In the genomic region with DNA sequence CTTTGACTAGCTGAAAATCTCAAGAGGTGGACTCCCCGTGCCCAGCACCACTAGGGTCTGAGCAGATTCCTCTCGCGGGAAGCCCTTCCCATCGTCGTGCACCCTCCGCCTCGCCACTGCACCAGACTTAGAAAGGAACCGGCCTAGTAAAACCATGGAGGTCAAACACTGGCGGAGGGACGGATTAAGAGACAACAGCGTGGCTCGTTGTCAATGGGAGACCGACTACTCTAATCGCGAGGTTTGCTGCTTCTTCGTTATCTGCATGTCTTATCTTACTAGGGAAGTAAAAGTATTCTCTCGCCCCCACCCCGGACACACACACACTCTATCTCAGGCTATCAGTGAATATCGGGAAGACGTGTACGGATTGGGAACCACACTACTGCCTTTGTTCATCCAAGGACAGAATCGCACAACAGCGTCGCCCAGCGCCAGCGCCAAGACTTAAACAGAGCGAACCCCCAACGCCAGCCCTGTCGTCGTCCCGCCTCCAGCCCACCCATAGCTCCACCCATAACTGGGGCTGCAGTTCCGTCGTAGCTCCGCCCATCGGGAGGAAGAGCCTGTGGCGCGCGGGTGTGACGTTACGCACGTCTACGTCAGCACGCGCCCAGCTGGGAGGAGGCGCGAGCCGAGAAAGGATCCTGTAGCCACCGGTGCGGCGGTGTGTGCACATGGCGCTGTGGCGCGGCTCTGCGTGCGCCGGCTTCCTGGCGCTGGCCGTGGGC, we compare ENCODE assay signal across 8 mouse cellular contexts. TPM values are rescaled to one million over a fixed set of nuclear protein-coding genes. Genes with fewer than 3 reads are reported as not detected.
DNase-seq lines count a peak whose midpoint lies in the region; ATAC-seq and TF ChIP-seq lines count a peak whose summit lies in the region.

Gene Adpgk, plus strand, starts transcription at position 602 of the 731 bp plus-strand sequence.

- no peak; the same call in 1 of the 2 replicates for TF ChIP-seq RAD21 in MEL (IDR thresholded peaks at IDR 0.05; ENCODE audit: low read depth, low read length)

- under 1% methylated on average over 58 of the region's 58 CpGs for WGBS in cerebellum, adult 2 months
- WGBS in forebrain, postnatal 0 days, result under 1% methylated on average over 56 of the region's 58 CpGs
- WGBS in lung, embryonic 15.5 days, result under 1% methylated on average over 58 of the region's 58 CpGs

- no peaks in the 10 kb centered on the region for H3K9me3 ChIP-seq in MEL (replicated peaks; ENCODE audit: insufficient read depth, low read length)
- no peaks in the 10 kb centered on the region for H3K9me3 ChIP-seq in forebrain, postnatal 0 days (ENCODE audit: low read length)
- no peaks in the 10 kb centered on the region for H3K9me3 ChIP-seq in lung, embryonic 15.5 days

- peak within 1 kb of the TSS; percentile 73 for H3K27ac ChIP-seq in MEL (ENCODE audit: control insufficient read depth, low read depth, low read length)
- H3K27ac ChIP-seq in cerebellum, adult 2 months (ENCODE audit: insufficient read depth, low read length), result peak within 1 kb of the TSS; percentile 27
- H3K27ac ChIP-seq in forebrain, postnatal 0 days (ENCODE audit: low read depth, low read length), result peak within 1 kb of the TSS; percentile 94
- H3K27ac ChIP-seq in lung, embryonic 15.5 days, result peak within 1 kb of the TSS; percentile 91

- peak within 1 kb of the TSS; percentile 87 for H3K9ac ChIP-seq in MEL (ENCODE audit: control insufficient read depth, low read depth, low read length, poor library complexity, severe bottlenecking)
- peak within 1 kb of the TSS; percentile 77 for H3K9ac ChIP-seq in forebrain, postnatal 0 days
- peak within 1 kb of the TSS; percentile 77 for H3K9ac ChIP-seq in lung, embryonic 15.5 days

- H3K4me3 ChIP-seq in MEL (ENCODE audit: control insufficient read depth in 1 of 2, insufficient read depth in 1 of 2, low read depth in 2 of 2, low read length in 2 of 2), result peak within 1 kb of the TSS; percentile 63 to 89
- H3K4me3 ChIP-seq in cerebellum, adult 2 months (replicated peaks; ENCODE audit: insufficient read depth, low read depth, low read length), result peak within 1 kb of the TSS; percentile 56
- H3K4me3 ChIP-seq in forebrain, postnatal 0 days (ENCODE audit: low read depth, low read length), result peak within 1 kb of the TSS; percentile 73
- H3K4me3 ChIP-seq in lung, embryonic 15.5 days, result peak within 1 kb of the TSS; percentile 93

- peak within 1 kb of the TSS; percentile 62 for H3K4me2 ChIP-seq in forebrain, postnatal 0 days (ENCODE audit: low read depth)
- peak within 1 kb of the TSS; percentile 79 for H3K4me2 ChIP-seq in lung, embryonic 15.5 days

- peaks cover 29 to 57% of the 10 kb centered on the region in 2 experiments for H3K4me1 ChIP-seq in MEL (ENCODE audit: control insufficient read depth in 1 of 2, insufficient read depth in 2 of 2, low read length in 2 of 2)
- no peaks in the 10 kb centered on the region for H3K4me1 ChIP-seq in cerebellum, adult 2 months (ENCODE audit: control insufficient read depth, insufficient read depth, low read length)
- H3K4me1 ChIP-seq in forebrain, postnatal 0 days (ENCODE audit: insufficient read depth), result peaks cover 8% of the 10 kb centered on the region; the same call in 1 of the 2 replicates
- peaks cover 30% of the 10 kb centered on the region for H3K4me1 ChIP-seq in lung, embryonic 15.5 days

- peak; percentile 34 to 57; a peak in 3 of 4 replicates for TF ChIP-seq EP300 in MEL (IDR thresholded peaks at IDR 0.05; ENCODE audit: low read depth in 1 of 2, low read length in 2 of 2)

- H3K79me2 ChIP-seq in MEL (ENCODE audit: control insufficient read depth, insufficient read depth, low read length, poor library complexity), result peaks cover 16% of the 10 kb centered on the region

- ATAC-seq in forebrain, postnatal 0 days, result peak; percentile 98
- ATAC-seq in lung, embryonic 15.5 days (ENCODE audit: borderline replicate concordance, extremely low read depth, low FRiP score, low TSS enrichment), result peak; percentile 98

- peak; percentile 97 to 99 for TF ChIP-seq POLR2A in MEL (IDR thresholded peaks at IDR 0.05; ENCODE audit: control insufficient read depth in 1 of 2, insufficient read depth in 1 of 2, low read depth in 1 of 2, low read length in 2 of 2, poor library complexity in 1 of 2)
- peak; percentile 98 for TF ChIP-seq POLR2A in cerebellum, adult 2 months (IDR thresholded peaks at IDR 0.05; ENCODE audit: borderline replicate concordance, insufficient read depth, low read length)

- peak in 2 of 3 experiments; percentile 31 to 42; a peak in 4 of 6 replicates for TF ChIP-seq CTCF in MEL (IDR thresholded peaks at IDR 0.05 in 2 of 3, conservative IDR thresholded peaks at IDR 0.05 in 1 of 3; ENCODE audit: control insufficient read depth in 1 of 3, insufficient read depth in 1 of 3, low read depth in 2 of 3, low read length in 3 of 3, poor library complexity in 1 of 3, severe bottlenecking in 1 of 3)
- peak; percentile 11; the same call in 1 of the 2 replicates for TF ChIP-seq CTCF in cerebellum, adult 2 months (IDR thresholded peaks at IDR 0.05; ENCODE audit: borderline replicate concordance, insufficient read depth, low read depth, low read length)
- peak; percentile 81 for TF ChIP-seq CTCF in forebrain, postnatal 0 days (IDR thresholded peaks at IDR 0.05; ENCODE audit: low read depth)

- DNase-seq in MEL (ENCODE audit: low read depth, low spot score), result peak; percentile 99
- DNase-seq in cerebellum, adult 2 months, result peak; percentile 99
- DNase-seq in forebrain, postnatal 0 days, result peak; percentile 100
- DNase-seq in heart, postnatal 4 days, result peak; percentile 99
- DNase-seq in layer of hippocampus, adult 8-10 months (ENCODE audit: low spot score in 2 of 2), result peak; percentile 98
- peak; percentile 98 for DNase-seq in ovary, adult 18-20 months (ENCODE audit: low spot score)
- DNase-seq in thymus, postnatal 0 days (ENCODE audit: low spot score), result peak; percentile 99

- H3K36me3 ChIP-seq in MEL (ENCODE audit: control insufficient read depth in 1 of 2, insufficient read depth in 2 of 2, low read length in 2 of 2), result peaks cover 0 to 65% of the 10 kb centered on the region in 2 experiments; a peak in 2 of 4 replicates
- no peaks in the 10 kb centered on the region for H3K36me3 ChIP-seq in forebrain, postnatal 0 days (ENCODE audit: insufficient read depth)
- no peaks in the 10 kb centered on the region for H3K36me3 ChIP-seq in lung, embryonic 15.5 days

- no peaks in the 10 kb centered on the region for H3K27me3 ChIP-seq in MEL (ENCODE audit: control insufficient read depth in 1 of 2, insufficient read depth in 2 of 2, low read length in 2 of 2)
- no peaks in the 10 kb centered on the region for H3K27me3 ChIP-seq in cerebellum, adult 2 months (ENCODE audit: control insufficient read depth, insufficient read depth, low read length)
- H3K27me3 ChIP-seq in forebrain, postnatal 0 days (ENCODE audit: insufficient read depth, low read length), result no peaks in the 10 kb centered on the region
- no peaks in the 10 kb centered on the region for H3K27me3 ChIP-seq in lung, embryonic 15.5 days

TF ChIP-seq in MEL, 35 proteins besides CTCF, POLR2A, EP300 and RAD21 (continues in another document):
- TF ChIP-seq GATA1 (IDR thresholded peaks at IDR 0.05; ENCODE audit: low read depth, low read length), result peak; percentile 89
- TF ChIP-seq MEF2A (IDR thresholded peaks at IDR 0.05; ENCODE audit: extremely low read depth, insufficient replicate concordance, low read depth, low read length, poor library complexity, severe bottlenecking), result no peak; the same call in 1 of the 2 replicates
- TF ChIP-seq SIN3A (IDR thresholded peaks at IDR 0.05; ENCODE audit: low read length), result peak; percentile 96
- TF ChIP-seq KAT2A (conservative IDR thresholded peaks at IDR 0.05; ENCODE audit: low read depth, low read length), result peak; percentile 30; the same call in 1 of the 2 replicates
- TF ChIP-seq MXI1 (IDR thresholded peaks at IDR 0.05; ENCODE audit: low read depth, low read length), result peak; percentile 96
- TF ChIP-seq BHLHE40 (IDR thresholded peaks at IDR 0.05; ENCODE audit: borderline replicate concordance, low read depth, low read length), result no peak
- TF ChIP-seq E2F4 (IDR thresholded peaks at IDR 0.05; ENCODE audit: borderline replicate concordance, low read depth, low read length), result peak; percentile 42; the same call in 1 of the 2 replicates
- peak; percentile 82 for TF ChIP-seq ELF1 (IDR thresholded peaks at IDR 0.05; ENCODE audit: low read depth, low read length)
- peak; percentile 37; the same call in 1 of the 2 replicates for TF ChIP-seq RCOR1 (IDR thresholded peaks at IDR 0.05; ENCODE audit: low read depth, low read length)
- peak; percentile 92 for TF ChIP-seq ZMIZ1 (IDR thresholded peaks at IDR 0.05; ENCODE audit: low read depth, low read length)
- TF ChIP-seq SMC3 (IDR thresholded peaks at IDR 0.05; ENCODE audit: low read depth, low read length), result no peak
- no peak for TF ChIP-seq NRF1 (IDR thresholded peaks at IDR 0.05; ENCODE audit: insufficient read depth, low read depth, low read length, poor library complexity, severe bottlenecking)
- TF ChIP-seq JUND (IDR thresholded peaks at IDR 0.05; ENCODE audit: low read depth, low read length), result no peak
- TF ChIP-seq POLR2AphosphoS5 (IDR thresholded peaks at IDR 0.05; ENCODE audit: borderline replicate concordance, low read depth, low read length), result peak; percentile 82
- TF ChIP-seq ETS1 (IDR thresholded peaks at IDR 0.05; ENCODE audit: low read depth, low read length), result peak; percentile 79; the same call in 1 of the 2 replicates
- 0 out of 2 replicates have a peak, but pooled peaks have one; percentile 56 for TF ChIP-seq UBTF (IDR thresholded peaks at IDR 0.05; ENCODE audit: borderline replicate concordance, insufficient read depth, low read depth, low read length)
- TF ChIP-seq MAFK (IDR thresholded peaks at IDR 0.05; ENCODE audit: borderline replicate concordance, low read depth, low read length), result no peak
- no peak for TF ChIP-seq ZKSCAN1 (IDR thresholded peaks at IDR 0.05; ENCODE audit: low read depth, low read length)
- TF ChIP-seq ZC3H11A (IDR thresholded peaks at IDR 0.05; ENCODE audit: low read depth, low read length), result no peak
- peak; percentile 45; the same call in 1 of the 2 replicates for TF ChIP-seq USF1 (IDR thresholded peaks at IDR 0.05; ENCODE audit: low read depth, low read length)

RNA-seq across cellular contexts. Expression of gene Adpgk, which starts in this region (rescaled TPM):
- 19.4 and 26.2 TPM in 2 replicates for total RNA-seq in MEL (2012; rRNA removed)
- polyA plus RNA-seq in MEL (2012; ENCODE audit: insufficient read depth in 1 of 2, insufficient read length in 2 of 2, low read depth in 1 of 2, low replicate concordance in 2 of 2, missing spikeins in 1 of 2), result 10 to 100 TPM in 1 of 2 experiments, not detected in 1; 29.8 TPM
- 18.7 and 20.0 TPM in 2 replicates for polyA plus RNA-seq in cerebellum, adult 2 months (2012; rRNA removed)
- 20.4 and 26.8 TPM in 2 replicates for total RNA-seq in forebrain, postnatal 0 days (2014; rRNA removed)
- polyA plus RNA-seq in forebrain, postnatal 0 days (2015; fragmentation: Nextera tagmentation; extraction: Ambion mirVana), result 14.5 and 16.2 TPM in 2 replicates
- 10 to 100 TPM; 13.0 to 13.6 TPM for total RNA-seq in heart, postnatal 4 days (2021)
- total RNA-seq in layer of hippocampus, adult 8-10 months (2022), result 10 to 100 TPM; 15.3 to 19.8 (median 17.9) TPM
- polyA plus RNA-seq in lung, embryonic 15.5 days (2015; fragmentation: Nextera tagmentation; extraction: Ambion mirVana), result 41.3 and 42.1 TPM in 2 replicates
- 19.1 and 20.6 TPM in 2 replicates for polyA plus RNA-seq in thymus, postnatal 0 days (2015; fragmentation: Nextera tagmentation; extraction: Ambion mirVana)

Comparison
In these comparisons a context has a peak if more than half of its experiments do, and no peak if none do; other contexts are left out.
1. Peak in every context shown above with its lines: DNase-seq, ATAC-seq, H3K4me3 ChIP-seq and H3K27ac ChIP-seq.
2. H3K27ac ChIP-seq: peak in every context shown above with its lines; median percentile 94 in forebrain, postnatal 0 days; 91 in lung, embryonic 15.5 days; 73 in MEL; 27 in cerebellum, adult 2 months.
3. CTCF ChIP-seq: peak in every context shown above with its lines; median percentile 81 in forebrain, postnatal 0 days; 36 in MEL; 11 in cerebellum, adult 2 months.